Mouse (Mus musculus) liver, embryonic 14.5 days (tissue): ENCODE measurements at regions not wholly inside any gene's neighbourhood (a gene's known extent, or its start where the extent isn't known, plus 50 kb on each side); places are given as distances from the start of the nearest gene placed in this dataset.
A peak's percentile ranks its signal among the peaks of the same experiment; 100 is the strongest.
"Not testable (repeated sequence)": the region's sequence is repeated elsewhere in the genome, so short reads cannot be mapped to it uniquely, and the experiment has no call there.

Source experiments
- ATAC-seq: fragments of 200-750 bp; cut with Nextera tagmentation; 2 replicates; pipeline ENCODE4 v1.8.0; 2017; ENCODE audit warnings: moderate number of reproducible peaks, mild to moderate bottlenecking, moderate library complexity; ENCODE audit not compliant: insufficient read depth
- DNase-seq, 3 experiments: peaks; one replicate each; pipeline ENCODE4 v3.0.0-alpha.2; 2012 to 2013; ENCODE audit warnings: low read depth in 3 of 3, low spot score in 3 of 3
- H3K27ac ChIP-seq: fragments of 300-500 bp; sonication (generic); 2 replicates; pipeline ENCODE4 v1.5.1; 2014; ENCODE audit warnings: moderate library complexity, mild to moderate bottlenecking, control low read depth, inconsistent platforms
- H3K27me3 ChIP-seq: fragments of 300-500 bp; sonication (generic); 2 replicates; pipeline ENCODE4 v1.6.1; 2014; ENCODE audit warnings: mild to moderate bottlenecking, low read length, moderate library complexity; ENCODE audit not compliant: control insufficient read depth, insufficient read depth
- H3K36me3 ChIP-seq: fragments of 300-500 bp; sonication (generic); replicated peaks from 2 replicates; pipeline ENCODE4 v1.6.1; 2014; ENCODE audit warnings: low read depth; ENCODE audit not compliant: control insufficient read depth, insufficient read depth
- H3K4me1 ChIP-seq, 2 experiments: fragments of 200-500 bp in 1 of 2; fragments of 300-500 bp in 1 of 2; sonication (generic) in 1 of 2; replicated peaks; 2 replicates each; pipeline ENCODE4 v1.6.1; 2012 to 2014; ENCODE audit warnings: antibody characterized with exemption in 1 of 2, inconsistent platforms in 1 of 2, low read length in 1 of 2; ENCODE audit not compliant: control insufficient read depth in 2 of 2, insufficient read depth in 2 of 2
- H3K4me2 ChIP-seq: fragments of 300-500 bp; sonication (generic); 2 replicates; pipeline ENCODE4 v1.6.1; 2014; ENCODE audit warnings: low read depth, mild to moderate bottlenecking, control low read depth, moderate library complexity
- H3K4me3 ChIP-seq, 2 experiments: fragments of 200-500 bp in 1 of 2; fragments of 300-500 bp in 1 of 2; sonication (generic) in 1 of 2; 2 replicates each; pipeline ENCODE4 v1.5.1; 2012 to 2014; ENCODE audit warnings: low read depth in 2 of 2, low read length in 2 of 2, mild to moderate bottlenecking in 2 of 2, control low read depth in 1 of 2, inconsistent platforms in 1 of 2, moderate library complexity in 1 of 2; ENCODE audit not compliant: insufficient read depth in 1 of 2
- H3K9ac ChIP-seq: fragments of 300-500 bp; sonication (generic); replicated peaks from 2 replicates; pipeline ENCODE4 v1.6.1; 2014; ENCODE audit warnings: mild to moderate bottlenecking, control low read depth, moderate library complexity
- H3K9me3 ChIP-seq: fragments of 300-500 bp; sonication (generic); 2 replicates; pipeline ENCODE4 v1.6.1; 2016; ENCODE audit warnings: low read length, mixed read lengths; ENCODE audit not compliant: control insufficient read depth
- CTCF ChIP-seq: IDR thresholded peaks from 2 replicates; pipeline ENCODE4 v1.5.1; 2016; ENCODE audit warnings: antibody characterized with exemption, low read depth, control low read depth
- EP300 ChIP-seq: IDR thresholded peaks from 2 replicates; pipeline ENCODE4 v1.6.1; 2016; ENCODE audit warnings: antibody characterized with exemption, low read depth
- whole genome bisulfite sequencing: fragments of 180-500 bp; shearing (Covaris S2); extraction: QIAGEN DNeasy Blood & Tissue Kit; methylation state at CpG from one replicate; pipeline ENCODE4 v1.1.7; 2014; ENCODE audit not compliant: insufficient replicate concordance; 5-methylcytosine and 5-hydroxymethylcytosine counted together

GRCm38 (mm10) chr15:59721018-59721417 lies 295.4 kb downstream of the 4933412E24Rik start:
- no peak for DNase-seq
- no peak for ATAC-seq
- Histone ChIP-seq H3K9ac (no peak overlapping the region), H3K4me2 (no peak overlapping the region), H3K36me3 (no peaks in the 10 kb centered on the region), H3K4me1 (peaks cover 0 to 10% of the 10 kb centered on the region in 2 experiments; a peak in 3 of 4 replicates), H3K4me3 (no peak overlapping the region), H3K9me3 (no peaks in the 10 kb centered on the region), H3K27me3 (no peaks in the 10 kb centered on the region), H3K27ac (no peak overlapping the region)
- 19% methylated on average over 6 of the region's 6 CpGs for WGBS
- no peak for TF ChIP-seq CTCF
- no peak for TF ChIP-seq EP300

- WGBS, result 72% methylated on average over 6 of the region's 6 CpGs
- no peak for ATAC-seq
- no peak overlapping the region for H3K27ac ChIP-seq
Observed at GRCm38 (mm10) chr15:59720149-59720548, 296.3 kb downstream of the 4933412E24Rik start.

GRCm38 (mm10) chr15:59719383-59720128 lies 296.9 kb downstream of the 4933412E24Rik start:
- DNase-seq, H3K9me3 ChIP-seq, H3K27ac ChIP-seq, H3K36me3 ChIP-seq, H3K4me1 ChIP-seq, H3K4me2 ChIP-seq, H3K27me3 ChIP-seq, H3K4me3 ChIP-seq, ATAC-seq, H3K9ac ChIP-seq: not testable (repeated sequence)
- 59% methylated on average over 6 of the region's 6 CpGs for WGBS

More at GRCm38 (mm10) chr15:59720149-59720548, 296.3 kb downstream of the 4933412E24Rik start:
- H3K27me3 ChIP-seq, result no peaks in the 10 kb centered on the region
- no peak for DNase-seq
- no peaks in the 10 kb centered on the region for H3K36me3 ChIP-seq
- no peak overlapping the region for H3K9ac ChIP-seq
- no peaks in the 10 kb centered on the region for H3K9me3 ChIP-seq
- no peak overlapping the region for H3K4me3 ChIP-seq
- TF ChIP-seq EP300, result no peak
- TF ChIP-seq CTCF, result no peak
- H3K4me2 ChIP-seq, result no peak overlapping the region
- H3K4me1 ChIP-seq, result peaks cover 0 to 10% of the 10 kb centered on the region in 2 experiments; a peak in 3 of 4 replicates

- Histone ChIP-seq H3K4me3 (no peak overlapping the region), H3K27ac (no peak overlapping the region), H3K9ac (no peak overlapping the region), H3K9me3 (no peaks in the 10 kb centered on the region), H3K27me3 (no peaks in the 10 kb centered on the region), H3K4me2 (no peak overlapping the region), H3K36me3 (no peaks in the 10 kb centered on the region), H3K4me1 (peaks cover 0 to 10% of the 10 kb centered on the region in 2 experiments; a peak in 3 of 4 replicates)
- 31% methylated on average over 6 of the region's 6 CpGs for WGBS
- TF ChIP-seq CTCF, result no peak
- no peak for TF ChIP-seq EP300
- DNase-seq (peak in 2 of 3 experiments; percentile 22 to 25), ATAC-seq (no peak)
Observed at GRCm38 (mm10) chr15:59716872-59717271, 299.5 kb downstream of the 4933412E24Rik start.

GRCm38 (mm10) chr15:59715951-59716350 lies 300.5 kb downstream of the 4933412E24Rik start:
- WGBS, result 61% methylated on average over 3 of the region's 3 CpGs
- no peak for ATAC-seq
- Histone ChIP-seq H3K36me3 (no peaks in the 10 kb centered on the region), H3K9me3 (no peaks in the 10 kb centered on the region), H3K27ac (no peak overlapping the region), H3K27me3 (no peaks in the 10 kb centered on the region), H3K4me2 (no peak overlapping the region), H3K4me1 (peaks cover 0 to 10% of the 10 kb centered on the region in 2 experiments; a peak in 3 of 4 replicates), H3K4me3 (no peak overlapping the region), H3K9ac (no peak overlapping the region)
- DNase-seq, result no peak
- TF ChIP-seq CTCF, result no peak
- TF ChIP-seq EP300, result no peak
